Mouse (Mus musculus) urinary bladder, adult 2 months (tissue): Measurements from ENCODE around the gene Cdca4. TPM values are rescaled to one million over a fixed set of nuclear protein-coding genes. Genes with fewer than 3 reads are reported as not detected.

Source experiments
- DNase-seq: peaks from one replicate; pipeline ENCODE4 v3.0.0; 2022; ENCODE audit warnings: low spot score
- polyA plus RNA-seq: library from polyadenylated mRNA; depleted of rRNA; stranded (reverse); fragments of >200 nt; gene quantifications from 2 replicates; pipeline ENCODE4 v1.2.3, GENCODE M21; 2012; rRNA removed

Cdca4 gene
- polyA plus RNA-seq, 1 experiment, result 22.2 TPM

- DNase-seq, result no peak
These were observed 29.8 kb downstream of the Cdca4 start for GRCm38 (mm10) chr12:112799237-112799970.

GRCm38 (mm10) chr12:112798716-112799115 lies 30.5 kb downstream of the Cdca4 start:
- DNase-seq, result no peak

- no peak for DNase-seq
These were observed 30.9 kb downstream of the Cdca4 start for GRCm38 (mm10) chr12:112798332-112798681.

GRCm38 (mm10) chr12:112797672-112798331 lies 31.4 kb downstream of the Cdca4 start:
- DNase-seq, result peak; percentile 57

GRCm38 (mm10) chr12:112796551-112797510 lies 32.4 kb downstream of the Cdca4 start:
- DNase-seq, result no peak

- no peak for DNase-seq
These were observed 33.6 kb downstream of the Cdca4 start for GRCm38 (mm10) chr12:112795466-112796104.

- DNase-seq, result no peak
These were observed 34.2 kb downstream of the Cdca4 start for GRCm38 (mm10) chr12:112794998-112795397.

GRCm38 (mm10) chr12:112794356-112794816 lies 34.8 kb downstream of the Cdca4 start:
- DNase-seq, result no peak

- no peak for DNase-seq
These were observed 35.4 kb downstream of the Cdca4 start for GRCm38 (mm10) chr12:112793601-112794355.

- DNase-seq, result no peak
These were observed 38.2 kb downstream of the Cdca4 start for GRCm38 (mm10) chr12:112791026-112791425.

GRCm38 (mm10) chr12:112774481-112774880 lies 54.7 kb downstream of the Cdca4 start:
- DNase-seq, result no peak

- DNase-seq, result no peak
These were observed 55.2 kb downstream of the Cdca4 start for GRCm38 (mm10) chr12:112774026-112774425.

GRCm38 (mm10) chr12:112773366-112773765 lies 55.9 kb downstream of the Cdca4 start:
- no peak for DNase-seq

- no peak for DNase-seq
These were observed 56.9 kb downstream of the Cdca4 start for GRCm38 (mm10) chr12:112772306-112772705.

- no peak for DNase-seq
These were observed 58.8 kb downstream of the Cdca4 start for GRCm38 (mm10) chr12:112770396-112770795.

Other genes with a start within 250 kb of the Cdca4 start
- gene Inf2, start 240.6 kb downstream of the Cdca4 start, polyA plus RNA-seq, result 37.4 and 52.8 TPM in 2 replicates
- gene Adssl1, start 209.4 kb downstream of the Cdca4 start, polyA plus RNA-seq, result 19.5 and 26.9 TPM in 2 replicates
- 62.6 and 71.8 TPM in 2 replicates for gene Siva1, start 184.7 kb downstream of the Cdca4 start, polyA plus RNA-seq
- 149 and 150 TPM in 2 replicates for gene Akt1, start 154.5 kb downstream of the Cdca4 start, polyA plus RNA-seq
- 18.0 and 20.5 TPM in 2 replicates for gene Zbtb42, start 150.6 kb downstream of the Cdca4 start, polyA plus RNA-seq
- 33.2 and 42.5 TPM in 2 replicates for gene Cep170b, start 109.0 kb downstream of the Cdca4 start, polyA plus RNA-seq
- gene Pld4, start 68.8 kb downstream of the Cdca4 start, polyA plus RNA-seq, result 38.7 and 38.8 TPM in 2 replicates
- 40.7 and 65.9 TPM in 2 replicates for gene Ahnak2, start 26.8 kb downstream of the Cdca4 start, polyA plus RNA-seq
- gene Clba1, start 20.5 kb downstream of the Cdca4 start, polyA plus RNA-seq, result 4.5 and 5.3 TPM in 2 replicates
- gene Gpr132, start 38.8 kb upstream of the Cdca4 start, polyA plus RNA-seq, result 3.4 and 4.1 TPM in 2 replicates
- 42.7 and 62.7 TPM in 2 replicates for gene Jag2, start 100.4 kb upstream of the Cdca4 start, polyA plus RNA-seq
- gene Nudt14, start 112.7 kb upstream of the Cdca4 start, polyA plus RNA-seq, result 42.4 and 54.6 TPM in 2 replicates
- gene Btbd6, start 147.1 kb upstream of the Cdca4 start, polyA plus RNA-seq, result 23.9 and 26.8 TPM in 2 replicates
- 69.1 and 82.7 TPM in 2 replicates for gene Brf1, start 171.3 kb upstream of the Cdca4 start, polyA plus RNA-seq
- 38.9 and 40.9 TPM in 2 replicates for gene Pacs2, start 185.1 kb upstream of the Cdca4 start, polyA plus RNA-seq
- gene Tex22, start 245.1 kb upstream of the Cdca4 start, polyA plus RNA-seq, result not detected in 2 replicates